In the genomic region with DNA sequence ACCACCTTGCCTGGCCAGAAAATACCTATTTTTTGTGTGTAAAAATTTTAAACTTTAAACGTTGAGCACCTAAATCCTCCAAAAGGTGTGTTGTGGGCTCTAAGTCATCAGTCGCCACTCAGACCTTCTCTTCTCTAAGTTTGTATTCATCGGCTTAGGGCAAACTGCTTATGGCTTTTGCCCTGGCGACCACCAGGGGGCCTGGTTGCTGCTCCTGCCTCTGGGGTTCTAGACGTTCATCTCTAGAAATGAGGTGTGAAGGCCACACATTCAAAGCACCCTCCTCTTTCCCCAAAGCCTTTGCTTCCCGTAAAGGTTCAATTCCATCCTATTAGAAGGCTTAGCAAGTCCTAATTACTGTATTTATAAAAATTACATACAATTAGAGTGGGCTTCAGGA, we compare ENCODE assay signal across 11 mouse cellular contexts.
A peak's percentile ranks its signal among the peaks of the same experiment; 100 is the strongest.
DNase-seq lines count a peak whose midpoint lies in the region; ATAC-seq and TF ChIP-seq lines count a peak whose summit lies in the region.
"Had no signal": no experiment of that assay in that cellular context is flagged by ENCODE, and none has a peak within 500 bp of the region (broad histone marks: within the 10 kb centered on the region; RNA-seq: fewer than 3 reads in every experiment).

No protein-coding gene starts in this region.

- H3K9me3 ChIP-seq in liver, embryonic 12.5 days (replicated peaks), result no peaks in the 10 kb centered on the region
- H3K9me3 ChIP-seq: limb, embryonic 15.5 days; stomach, embryonic 15.5 days had no signal

- TF ChIP-seq CTCF in cerebellum, adult 2 months (IDR thresholded peaks at IDR 0.05; ENCODE audit: borderline replicate concordance, insufficient read depth, low read depth, low read length), result 0 out of 2 replicates have a peak, but pooled peaks have one; percentile 2

- 57% methylated on average over 6 of the region's 6 CpGs for WGBS in cerebellum, adult 2 months
- WGBS in liver, embryonic 12.5 days (ENCODE audit: insufficient replicate concordance), result 30% methylated on average over 6 of the region's 6 CpGs

- H3K9ac ChIP-seq in liver, embryonic 12.5 days, result no peak overlapping the region
- H3K9ac ChIP-seq: limb, embryonic 15.5 days; neural tube, embryonic 12.5 days; stomach, embryonic 15.5 days had no signal

- no peak for DNase-seq in cerebellum, adult 2 months
- no peak for DNase-seq in cerebellum, adult 11-12 months
- peak; percentile 12 for DNase-seq in liver
- peak; percentile 63 for DNase-seq in splenic B cell, adult 2 months (ENCODE audit: low read depth, low spot score)
- no peak for DNase-seq in Muller cell, postnatal 12 days (ENCODE audit: inconsistent ontology term)
- no peak for DNase-seq in urinary bladder, adult 2 months (ENCODE audit: low spot score)

- no peak for TF ChIP-seq POLR2A in cerebellum, adult 2 months (IDR thresholded peaks at IDR 0.05; ENCODE audit: borderline replicate concordance, insufficient read depth, low read length)

- no peaks in the 10 kb centered on the region for H3K36me3 ChIP-seq in liver, embryonic 12.5 days
- H3K36me3 ChIP-seq in splenic B cell, adult 2 months (ENCODE audit: control insufficient read depth, insufficient read depth, low read length, poor library complexity, severe bottlenecking), result no peaks in the 10 kb centered on the region
- H3K36me3 ChIP-seq: limb, embryonic 15.5 days; neural tube, embryonic 12.5 days; stomach, embryonic 15.5 days had no signal

- H3K4me2 ChIP-seq in liver, embryonic 12.5 days, result no peak overlapping the region
- H3K4me2 ChIP-seq: limb, embryonic 15.5 days; neural tube, embryonic 12.5 days; stomach, embryonic 15.5 days had no signal

- H3K4me1 ChIP-seq in cerebellum, adult 2 months (ENCODE audit: control insufficient read depth, insufficient read depth, low read length), result no peaks in the 10 kb centered on the region
- no peaks in the 10 kb centered on the region for H3K4me1 ChIP-seq in liver, embryonic 12.5 days
- H3K4me1 ChIP-seq: neural tube, embryonic 12.5 days; stomach, embryonic 15.5 days had no signal

- H3K4me3 ChIP-seq in cerebellum, adult 2 months (replicated peaks; ENCODE audit: insufficient read depth, low read depth, low read length), result no peak overlapping the region
- H3K4me3 ChIP-seq in liver, embryonic 12.5 days, result no peak overlapping the region
- H3K4me3 ChIP-seq: limb, embryonic 15.5 days; neural tube, embryonic 12.5 days; stomach, embryonic 15.5 days had no signal

- no peaks in the 10 kb centered on the region for H3K27me3 ChIP-seq in cerebellum, adult 2 months (ENCODE audit: control insufficient read depth, insufficient read depth, low read length)
- 0 out of 2 replicates have a peak, but pooled peaks cover 7% of the 10 kb centered on the region for H3K27me3 ChIP-seq in liver, embryonic 12.5 days (replicated peaks)
- no peaks in the 10 kb centered on the region for H3K27me3 ChIP-seq in splenic B cell, adult 2 months (ENCODE audit: control insufficient read depth, insufficient read depth, low read length, poor library complexity, severe bottlenecking)
- H3K27me3 ChIP-seq: limb, embryonic 15.5 days; neural tube, embryonic 12.5 days; stomach, embryonic 15.5 days had no signal

- ATAC-seq in liver, embryonic 12.5 days, result no peak
- ATAC-seq in common myeloid progenitor, adult 5-6 weeks (replicated peaks; ENCODE audit: low read depth, poor library complexity, severe bottlenecking), result peak; percentile 68; the same call in 1 of the 2 replicates

- no peak overlapping the region for H3K27ac ChIP-seq in cerebellum, adult 2 months (ENCODE audit: insufficient read depth, low read length)
- H3K27ac ChIP-seq in liver, embryonic 12.5 days, result no peak overlapping the region
- H3K27ac ChIP-seq: limb, embryonic 15.5 days; neural tube, embryonic 12.5 days; stomach, embryonic 15.5 days had no signal

Comparison
In these comparisons a context has a peak if more than half of its experiments do, and no peak if none do; other contexts are left out.
1. DNase-seq: peak in liver (single experiment) and splenic B cell, adult 2 months (single experiment); none in cerebellum, adult 2 months (0 of 2), cerebellum, adult 11-12 months (single experiment), Muller cell, postnatal 12 days (single experiment) and urinary bladder, adult 2 months (single experiment).